Mouse (Mus musculus) gastrocnemius, adult 2 months (tissue): Measurements from ENCODE around the gene Szrd1. TPM values are rescaled to one million over a fixed set of nuclear protein-coding genes. Genes with fewer than 3 reads are reported as not detected.

Experiments used
- DNase-seq: peaks from one replicate; pipeline ENCODE4 v3.0.0; 2022
- H3K27ac ChIP-seq: fragments of 200-600 bp; 2 replicates; pipeline ENCODE4 v1.8.1; 2022; ENCODE audit warnings: mild to moderate bottlenecking
- H3K4me3 ChIP-seq: fragments of 200-600 bp; 2 replicates; pipeline ENCODE4 v1.8.1; 2022; ENCODE audit warnings: mild to moderate bottlenecking, moderate library complexity
- CTCF ChIP-seq: fragments of 200-600 bp; IDR thresholded peaks from 2 replicates; pipeline ENCODE4 v1.8.1; 2022; ENCODE audit warnings: antibody characterized with exemption, mild to moderate bottlenecking, moderate library complexity
- intact Hi-C: fragments of 180-260 bp; cut with DNase I; formaldehyde crosslinking; loops from one replicate; pipeline ENCODE4 v1.15.1; 2025
- total RNA-seq, 2 experiments: library from RNA; stranded (reverse); gene quantifications; 2 replicates each; pipeline ENCODE4 v1.2.3; 2021

Szrd1 gene
- total RNA-seq, 2 experiments from 2014 or later: 146 to 163 TPM

GRCm38 (mm10) chr4:141129190-141129710 lies 10.3 kb downstream of the Szrd1 start:
- Histone ChIP-seq H3K4me3 (no peak overlapping the region), H3K27ac (peak overlapping the region; percentile 70)
- no peak for TF ChIP-seq CTCF
- intact Hi-C loops: no loop called here
- no peak for DNase-seq

GRCm38 (mm10) chr4:141123065-141123464 lies 16.5 kb downstream of the Szrd1 start:
- H3K27ac ChIP-seq: peak overlapping the region; percentile 75
- intact Hi-C loops: no loop called here
- DNase-seq: no peak
- H3K4me3 ChIP-seq: no peak overlapping the region
- no peak for TF ChIP-seq CTCF

- intact Hi-C loops: no loop called here
- no peak for TF ChIP-seq CTCF
- Histone ChIP-seq H3K4me3 (no peak overlapping the region), H3K27ac (peak overlapping the region; percentile 75)
- DNase-seq: peak; percentile 51
Measured at GRCm38 (mm10) chr4:141122663-141123062, 16.9 kb downstream of the Szrd1 start.

- H3K4me3 ChIP-seq: no peak overlapping the region
- peak; percentile 63 for DNase-seq
- intact Hi-C loops: no loop called here
- H3K27ac ChIP-seq: no peak overlapping the region
- TF ChIP-seq CTCF: peak; percentile 67
Measured at GRCm38 (mm10) chr4:141120700-141121099, 18.9 kb downstream of the Szrd1 start.

- intact Hi-C loops: no loop called here
- no peak overlapping the region for H3K4me3 ChIP-seq
- peak overlapping the region; percentile 54; the same call in 1 of the 2 replicates for H3K27ac ChIP-seq
- no peak for DNase-seq
- no peak for TF ChIP-seq CTCF
Measured at GRCm38 (mm10) chr4:141118691-141119090, 20.9 kb downstream of the Szrd1 start.

- Histone ChIP-seq H3K27ac (no peak overlapping the region), H3K4me3 (no peak overlapping the region)
- no peak for DNase-seq
- intact Hi-C loops: no loop called here
- TF ChIP-seq CTCF: no peak
Measured at GRCm38 (mm10) chr4:141115398-141115797, 24.2 kb downstream of the Szrd1 start.

GRCm38 (mm10) chr4:141114521-141114981 lies 25.0 kb downstream of the Szrd1 start:
- intact Hi-C loops: no loop called here
- peak; percentile 44 for DNase-seq
- peak overlapping the region; percentile 32 for H3K27ac ChIP-seq
- no peak for TF ChIP-seq CTCF
- H3K4me3 ChIP-seq: no peak overlapping the region

- intact Hi-C loops: no loop called here
- peak overlapping the region; percentile 32; the same call in 1 of the 2 replicates for H3K27ac ChIP-seq
- H3K4me3 ChIP-seq: no peak overlapping the region
- DNase-seq: no peak
- no peak for TF ChIP-seq CTCF
Measured at GRCm38 (mm10) chr4:141113831-141114230, 25.7 kb downstream of the Szrd1 start.

- TF ChIP-seq CTCF: no peak
- H3K27ac ChIP-seq: no peak overlapping the region
- intact Hi-C loops: no loop called here
- no peak overlapping the region for H3K4me3 ChIP-seq
- DNase-seq: no peak
Measured at GRCm38 (mm10) chr4:141108196-141108732, 31.3 kb downstream of the Szrd1 start.

GRCm38 (mm10) chr4:141106526-141107183 lies 32.9 kb downstream of the Szrd1 start:
- TF ChIP-seq CTCF: no peak
- Histone ChIP-seq H3K4me3 (no peak overlapping the region), H3K27ac (no peak overlapping the region)
- intact Hi-C loops: no loop called here
- DNase-seq: no peak

- Histone ChIP-seq H3K4me3 (no peak overlapping the region), H3K27ac (no peak overlapping the region)
- intact Hi-C loops: no loop called here
- DNase-seq: peak; percentile 19
- peak; percentile 58 for TF ChIP-seq CTCF
Measured at GRCm38 (mm10) chr4:141101855-141102254, 37.7 kb downstream of the Szrd1 start.

GRCm38 (mm10) chr4:141101291-141101690 lies 38.3 kb downstream of the Szrd1 start:
- intact Hi-C loops: no loop called here
- DNase-seq: peak; percentile 3
- TF ChIP-seq CTCF: no peak
- no peak overlapping the region for H3K27ac ChIP-seq
- no peak overlapping the region for H3K4me3 ChIP-seq

GRCm38 (mm10) chr4:141099956-141100355 lies 39.6 kb downstream of the Szrd1 start:
- no peak for TF ChIP-seq CTCF
- no peak for DNase-seq
- intact Hi-C loops: no loop called here
- H3K4me3 ChIP-seq: no peak overlapping the region
- H3K27ac ChIP-seq: no peak overlapping the region
